Mouse (Mus musculus): ENCODE measurements at regions not wholly inside any gene's neighbourhood (a gene's known extent, or its start where the extent isn't known, plus 50 kb on each side); places are given as distances from the start of the nearest gene placed in this dataset.

- 58% methylated on average over 6 of the region's 6 CpGs for WGBS
- no peaks in the 10 kb centered on the region for H3K9me3 ChIP-seq (ENCODE audit: control insufficient read depth, low read depth, low read length)
- no peak overlapping the region for H3K4me2 ChIP-seq (replicated peaks; ENCODE audit: low read depth, low read length)
- peak overlapping the region; percentile 17; the same call in 1 of the 2 replicates for H3K27ac ChIP-seq (ENCODE audit: low read length)
- H3K4me3 ChIP-seq (ENCODE audit: low read depth, low read length), result no peak overlapping the region
- H3K4me1 ChIP-seq (ENCODE audit: control insufficient read depth, insufficient read depth, low read length), result no peaks in the 10 kb centered on the region
- no peaks in the 10 kb centered on the region for H3K36me3 ChIP-seq (ENCODE audit: control insufficient read depth, insufficient read depth, low read length)
- H3K9ac ChIP-seq (replicated peaks; ENCODE audit: low read depth, low read length), result no peak overlapping the region
- ATAC-seq (ENCODE audit: insufficient number of reproducible peaks, insufficient read depth, low FRiP score, low read depth), result no peak
- no peaks in the 10 kb centered on the region for H3K27me3 ChIP-seq (ENCODE audit: control insufficient read depth, insufficient read depth, low read length)
These were observed 424.7 kb downstream of the Rps24 start for GRCm38 (mm10) chr14:24911621-24912020.

GRCm38 (mm10) chr14:24919056-24919455 lies 432.1 kb downstream of the Rps24 start:
- Histone ChIP-seq H3K9ac (replicated peaks; ENCODE audit: low read depth, low read length) (no peak overlapping the region), H3K4me2 (replicated peaks; ENCODE audit: low read depth, low read length) (no peak overlapping the region), H3K36me3 (ENCODE audit: control insufficient read depth, insufficient read depth, low read length) (no peaks in the 10 kb centered on the region), H3K27ac (ENCODE audit: low read length) (no peak overlapping the region), H3K9me3 (ENCODE audit: control insufficient read depth, low read depth, low read length) (no peaks in the 10 kb centered on the region), H3K27me3 (ENCODE audit: control insufficient read depth, insufficient read depth, low read length) (no peaks in the 10 kb centered on the region), H3K4me3 (ENCODE audit: low read depth, low read length) (no peak overlapping the region), H3K4me1 (ENCODE audit: control insufficient read depth, insufficient read depth, low read length) (no peaks in the 10 kb centered on the region)
- ATAC-seq (ENCODE audit: insufficient number of reproducible peaks, insufficient read depth, low FRiP score, low read depth), result no peak
- 89% methylated on average over 3 of the region's 3 CpGs for WGBS

DNA sequence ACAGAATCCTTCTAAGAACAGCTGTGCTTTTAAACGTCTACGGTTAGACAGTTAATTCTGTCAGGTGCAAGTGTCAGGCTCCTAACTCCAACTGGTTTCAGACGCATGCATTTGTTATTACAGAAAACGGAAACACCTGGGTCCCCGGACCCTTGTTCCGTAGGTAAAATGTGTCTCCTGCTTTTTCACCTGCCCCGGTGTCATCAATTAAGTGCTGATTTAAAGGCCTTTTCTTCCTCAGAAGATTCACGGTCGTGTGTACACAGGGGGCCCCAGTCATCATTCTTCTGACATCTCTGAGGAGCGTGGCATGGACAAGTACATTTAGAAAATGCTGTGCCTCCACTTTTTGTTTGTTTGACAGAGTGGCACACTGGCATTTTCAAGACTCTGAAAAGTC lies 435.1 kb downstream of the Rps24 start:
- H3K36me3 ChIP-seq (ENCODE audit: control insufficient read depth, insufficient read depth, low read length), result no peaks in the 10 kb centered on the region
- no peak overlapping the region for H3K9ac ChIP-seq (replicated peaks; ENCODE audit: low read depth, low read length)
- ATAC-seq (ENCODE audit: insufficient number of reproducible peaks, insufficient read depth, low FRiP score, low read depth), result no peak
- no peak overlapping the region for H3K4me3 ChIP-seq (ENCODE audit: low read depth, low read length)
- no peaks in the 10 kb centered on the region for H3K9me3 ChIP-seq (ENCODE audit: control insufficient read depth, low read depth, low read length)
- no peak overlapping the region for H3K4me2 ChIP-seq (replicated peaks; ENCODE audit: low read depth, low read length)
- WGBS, result 33% methylated on average over 10 of the region's 10 CpGs
- no peaks in the 10 kb centered on the region for H3K4me1 ChIP-seq (ENCODE audit: control insufficient read depth, insufficient read depth, low read length)
- no peaks in the 10 kb centered on the region for H3K27me3 ChIP-seq (ENCODE audit: control insufficient read depth, insufficient read depth, low read length)
- no peak overlapping the region for H3K27ac ChIP-seq (ENCODE audit: low read length)

- Histone ChIP-seq H3K4me3 (ENCODE audit: low read depth, low read length) (no peak overlapping the region), H3K27me3 (ENCODE audit: control insufficient read depth, insufficient read depth, low read length) (no peaks in the 10 kb centered on the region), H3K9me3 (ENCODE audit: control insufficient read depth, low read depth, low read length) (no peaks in the 10 kb centered on the region), H3K4me2 (replicated peaks; ENCODE audit: low read depth, low read length) (no peak overlapping the region), H3K27ac (ENCODE audit: low read length) (no peak overlapping the region), H3K9ac (replicated peaks; ENCODE audit: low read depth, low read length) (no peak overlapping the region), H3K4me1 (ENCODE audit: control insufficient read depth, insufficient read depth, low read length) (no peaks in the 10 kb centered on the region), H3K36me3 (ENCODE audit: control insufficient read depth, insufficient read depth, low read length) (no peaks in the 10 kb centered on the region)
- ATAC-seq (ENCODE audit: insufficient number of reproducible peaks, insufficient read depth, low FRiP score, low read depth), result no peak
- WGBS, result 69% methylated on average over 3 of the region's 3 CpGs
These were observed 437.6 kb downstream of the Rps24 start for GRCm38 (mm10) chr14:24924561-24924960.

DNA sequence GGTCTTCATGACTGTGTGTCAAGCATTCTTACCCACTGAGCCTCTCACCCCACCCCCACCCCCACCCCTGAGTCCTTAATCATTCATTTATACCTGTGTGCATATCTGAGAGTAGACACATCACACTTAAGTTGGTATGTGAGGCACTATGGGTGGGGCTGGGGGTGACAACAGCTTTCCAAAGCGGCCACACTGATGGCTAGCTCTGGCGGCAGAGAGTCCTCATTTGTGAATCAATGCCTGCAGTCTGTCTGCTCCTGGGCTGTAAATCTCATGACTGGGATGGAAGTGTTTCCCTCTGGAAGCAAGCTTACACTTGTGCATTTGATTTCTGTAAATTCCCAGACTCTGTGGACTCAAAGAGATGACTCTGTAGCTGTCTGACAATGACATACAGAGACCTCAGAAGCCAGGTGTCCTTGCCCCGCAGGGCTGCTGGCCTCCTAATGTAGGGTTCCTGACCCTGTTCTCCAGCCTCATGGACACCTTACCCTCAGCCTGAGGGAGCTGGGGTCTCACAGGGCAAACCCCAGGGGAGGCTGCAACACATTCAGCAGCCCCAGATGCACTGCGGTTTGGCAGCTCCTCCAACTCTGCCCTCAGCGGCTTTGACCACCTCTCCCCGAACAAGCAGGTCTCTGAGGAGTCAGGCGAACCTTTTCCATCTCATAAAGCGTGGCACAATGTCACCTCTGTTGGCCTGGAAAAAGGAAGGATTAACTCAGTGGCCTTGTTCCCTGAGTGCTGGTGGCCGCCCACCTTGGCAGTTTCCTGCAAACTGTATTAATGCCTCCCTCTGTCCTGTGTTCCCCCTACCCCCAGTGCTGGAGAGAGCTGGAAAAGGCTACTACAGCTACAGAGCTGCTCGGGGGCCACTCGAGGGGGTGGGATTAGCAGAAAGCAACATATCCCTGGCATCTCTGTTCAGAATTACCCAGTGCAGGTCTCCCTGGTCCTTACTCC lies 439.4 kb downstream of the Rps24 start:
- WGBS, result 51% methylated on average over 11 of the region's 11 CpGs
- Histone ChIP-seq H3K9me3 (ENCODE audit: control insufficient read depth, low read depth, low read length) (no peaks in the 10 kb centered on the region), H3K9ac (replicated peaks; ENCODE audit: low read depth, low read length) (no peak overlapping the region), H3K4me3 (ENCODE audit: low read depth, low read length) (no peak overlapping the region), H3K4me2 (replicated peaks; ENCODE audit: low read depth, low read length) (no peak overlapping the region), H3K4me1 (ENCODE audit: control insufficient read depth, insufficient read depth, low read length) (no peaks in the 10 kb centered on the region), H3K36me3 (ENCODE audit: control insufficient read depth, insufficient read depth, low read length) (no peaks in the 10 kb centered on the region), H3K27me3 (ENCODE audit: control insufficient read depth, insufficient read depth, low read length) (no peaks in the 10 kb centered on the region), H3K27ac (ENCODE audit: low read length) (no peak overlapping the region)
- no peak for ATAC-seq (ENCODE audit: insufficient number of reproducible peaks, insufficient read depth, low FRiP score, low read depth)

DNA sequence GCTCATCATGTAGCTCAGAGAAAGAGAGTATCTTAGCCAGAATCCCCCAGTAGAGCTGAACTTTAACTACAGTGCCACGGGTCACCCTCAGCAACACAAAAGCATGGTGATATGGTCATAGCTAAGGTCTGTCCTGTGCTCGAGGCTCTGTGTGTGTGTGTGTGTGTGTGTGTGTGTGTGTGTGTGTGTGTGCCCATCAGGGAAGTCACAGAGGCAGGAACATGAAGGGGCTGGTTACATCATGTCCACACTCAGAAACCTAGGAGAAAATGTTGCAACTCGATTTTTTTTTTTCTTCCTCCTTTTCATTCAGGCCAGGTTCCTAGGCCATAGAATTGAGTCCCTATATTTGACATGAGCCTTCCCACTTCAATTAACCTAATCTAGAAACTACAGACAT lies 441.8 kb downstream of the Rps24 start:
- ATAC-seq (ENCODE audit: insufficient number of reproducible peaks, insufficient read depth, low FRiP score, low read depth), result no peak
- no peaks in the 10 kb centered on the region for H3K4me1 ChIP-seq (ENCODE audit: control insufficient read depth, insufficient read depth, low read length)
- no peaks in the 10 kb centered on the region for H3K36me3 ChIP-seq (ENCODE audit: control insufficient read depth, insufficient read depth, low read length)
- H3K4me2 ChIP-seq (replicated peaks; ENCODE audit: low read depth, low read length), result no peak overlapping the region
- no peak overlapping the region for H3K4me3 ChIP-seq (ENCODE audit: low read depth, low read length)
- H3K9me3 ChIP-seq (ENCODE audit: control insufficient read depth, low read depth, low read length), result no peaks in the 10 kb centered on the region
- 84% methylated on average over 3 of the region's 3 CpGs for WGBS
- H3K27me3 ChIP-seq (ENCODE audit: control insufficient read depth, insufficient read depth, low read length), result no peaks in the 10 kb centered on the region
- no peak overlapping the region for H3K27ac ChIP-seq (ENCODE audit: low read length)
- H3K9ac ChIP-seq (replicated peaks; ENCODE audit: low read depth, low read length), result no peak overlapping the region

DNA sequence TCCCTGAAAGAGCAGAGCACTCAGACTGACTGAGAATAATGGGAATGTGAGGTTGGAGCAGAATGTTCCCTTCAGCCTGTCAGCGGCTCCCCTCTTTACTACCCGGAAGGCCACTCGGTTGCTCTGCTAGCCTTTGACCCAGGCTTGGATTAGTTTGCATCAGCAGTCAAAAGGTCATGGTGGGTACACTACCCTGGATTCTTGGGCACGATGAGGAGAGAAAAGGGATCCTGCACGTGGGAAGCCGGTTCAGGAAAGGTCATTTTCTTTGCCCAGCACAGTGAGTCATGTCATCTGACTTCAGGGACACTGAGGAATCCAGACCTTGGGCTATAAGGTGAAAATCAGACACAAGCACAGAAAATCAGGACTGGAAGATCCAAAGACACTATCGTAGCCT lies 443.3 kb downstream of the Rps24 start:
- ATAC-seq (ENCODE audit: insufficient number of reproducible peaks, insufficient read depth, low FRiP score, low read depth), result no peak
- Histone ChIP-seq H3K36me3 (ENCODE audit: control insufficient read depth, insufficient read depth, low read length) (no peaks in the 10 kb centered on the region), H3K27ac (ENCODE audit: low read length) (no peak overlapping the region), H3K4me2 (replicated peaks; ENCODE audit: low read depth, low read length) (no peak overlapping the region), H3K4me1 (ENCODE audit: control insufficient read depth, insufficient read depth, low read length) (no peaks in the 10 kb centered on the region), H3K27me3 (ENCODE audit: control insufficient read depth, insufficient read depth, low read length) (no peaks in the 10 kb centered on the region), H3K9ac (replicated peaks; ENCODE audit: low read depth, low read length) (no peak overlapping the region), H3K4me3 (ENCODE audit: low read depth, low read length) (no peak overlapping the region), H3K9me3 (ENCODE audit: control insufficient read depth, low read depth, low read length) (no peaks in the 10 kb centered on the region)
- WGBS, result 25% methylated on average over 7 of the region's 7 CpGs

DNA sequence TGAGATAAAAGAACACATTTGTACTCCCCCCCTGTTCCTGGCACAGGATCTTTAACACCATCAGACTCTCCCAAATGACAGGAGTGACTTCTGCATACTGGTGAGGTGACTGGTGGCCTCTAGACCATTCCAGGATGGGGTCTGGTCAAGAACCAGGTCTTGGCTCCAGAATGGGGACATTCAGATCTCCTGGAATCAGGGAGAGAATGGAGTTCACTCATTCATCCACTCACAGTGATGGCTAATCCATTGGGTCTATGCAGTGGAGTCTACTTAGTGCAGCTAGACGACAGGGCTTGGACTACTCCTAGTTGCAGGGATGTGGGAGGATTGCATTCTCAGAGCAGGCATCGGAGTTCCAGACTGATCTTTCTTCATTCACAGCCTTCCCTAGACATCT lies 451.0 kb downstream of the Rps24 start:
- 80% methylated on average over 2 of the region's 2 CpGs for WGBS
- no peak overlapping the region for H3K4me2 ChIP-seq (replicated peaks; ENCODE audit: low read depth, low read length)
- no peak overlapping the region for H3K9ac ChIP-seq (replicated peaks; ENCODE audit: low read depth, low read length)
- no peaks in the 10 kb centered on the region for H3K27me3 ChIP-seq (ENCODE audit: control insufficient read depth, insufficient read depth, low read length)
- ATAC-seq (ENCODE audit: insufficient number of reproducible peaks, insufficient read depth, low FRiP score, low read depth), result no peak
- no peaks in the 10 kb centered on the region for H3K36me3 ChIP-seq (ENCODE audit: control insufficient read depth, insufficient read depth, low read length)
- no peak overlapping the region for H3K27ac ChIP-seq (ENCODE audit: low read length)
- no peak overlapping the region for H3K4me3 ChIP-seq (ENCODE audit: low read depth, low read length)
- H3K4me1 ChIP-seq (ENCODE audit: control insufficient read depth, insufficient read depth, low read length), result no peaks in the 10 kb centered on the region
- H3K9me3 ChIP-seq (ENCODE audit: control insufficient read depth, low read depth, low read length), result no peaks in the 10 kb centered on the region

DNA sequence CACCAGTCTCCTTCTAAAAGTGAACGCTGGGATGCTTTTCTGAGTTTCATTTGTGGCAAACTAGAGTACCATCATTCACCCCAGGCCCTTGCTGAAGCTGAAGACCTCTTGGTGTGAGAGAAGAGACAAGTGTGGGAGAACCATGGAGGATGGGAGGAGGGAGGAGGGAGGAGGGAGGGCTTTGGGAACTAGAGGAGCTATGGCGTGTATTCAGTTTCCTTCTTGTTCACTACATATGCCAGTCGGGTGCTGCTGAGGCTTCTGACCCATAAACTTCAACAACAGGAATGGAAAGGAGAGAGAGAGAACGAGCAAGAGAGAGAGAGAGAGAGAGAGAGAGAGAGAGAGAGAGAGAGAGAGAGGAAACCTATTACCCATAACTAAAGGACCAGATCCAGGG lies 452.1 kb downstream of the Rps24 start:
- Histone ChIP-seq H3K4me1 (ENCODE audit: control insufficient read depth, insufficient read depth, low read length) (no peaks in the 10 kb centered on the region), H3K36me3 (ENCODE audit: control insufficient read depth, insufficient read depth, low read length) (no peaks in the 10 kb centered on the region), H3K9ac (replicated peaks; ENCODE audit: low read depth, low read length) (no peak overlapping the region), H3K27ac (ENCODE audit: low read length) (no peak overlapping the region), H3K27me3 (ENCODE audit: control insufficient read depth, insufficient read depth, low read length) (no peaks in the 10 kb centered on the region), H3K4me2 (replicated peaks; ENCODE audit: low read depth, low read length) (no peak overlapping the region), H3K4me3 (ENCODE audit: low read depth, low read length) (no peak overlapping the region), H3K9me3 (ENCODE audit: control insufficient read depth, low read depth, low read length) (no peaks in the 10 kb centered on the region)
- 74% methylated on average over 4 of the region's 4 CpGs for WGBS
- no peak for ATAC-seq (ENCODE audit: insufficient number of reproducible peaks, insufficient read depth, low FRiP score, low read depth)
